Mouse (Mus musculus) kidney, adult 2 months (tissue): ENCODE results near the gene Odf3b.

Source experiments
- CTCF ChIP-seq: fragments of 200-500 bp; conservative IDR thresholded peaks from 2 replicates; pipeline ENCODE4 v1.5.1; 2011; ENCODE audit warnings: low read depth, mild to moderate bottlenecking, control low read depth, low read length, moderate library complexity, mixed read lengths; ENCODE audit not compliant: insufficient read depth, insufficient read length
- POLR2A ChIP-seq: fragments of 200-500 bp; IDR thresholded peaks from one replicate; pipeline ENCODE4 v1.6.1; 2011; ENCODE audit warnings: low read depth, low read length, control low read depth

GRCm38 (mm10) chr15:89379429-89379828 is 347 bp upstream of the Odf3b start:
- TF ChIP-seq CTCF = no peak
- no peak for TF ChIP-seq POLR2A
